In genomic region chr8:70553740-70554139, GRCm38 (mm10) we compare ENCODE assay signal across 8 mouse cellular contexts. TPM values are rescaled to one million over a fixed set of nuclear protein-coding genes. Genes with fewer than 3 reads are reported as not detected.
DNase-seq lines count a peak whose midpoint lies in the region; ATAC-seq lines count a peak whose summit lies in the region.

No protein-coding gene starts in this region.

- peak; percentile 20 for DNase-seq in retina, adult 2 months (ENCODE audit: low read depth, low spot score)
- DNase-seq in retina, embryonic 14.5 days (ENCODE audit: low spot score), result no peak
- DNase-seq in cerebellum, adult 18-20 months, result peak; percentile 78 to 84
- DNase-seq in heart, adult 8-10 months (ENCODE audit: low spot score), result peak; percentile 74
- DNase-seq in kidney, postnatal 25 days, result peak; percentile 79 to 83
- no peak for DNase-seq in urinary bladder, postnatal 25 days (ENCODE audit: low spot score)
- DNase-seq in embryo, embryonic 10 days (ENCODE audit: low spot score), result no peak

- ATAC-seq in monocyte, adult 5-6 weeks (replicated peaks; ENCODE audit: insufficient number of reproducible peaks, low FRiP score, low TSS enrichment, poor library complexity, severe bottlenecking), result no peak

RNA-seq across cellular contexts. Expression of gene Ell, which starts 14.5 kb away (rescaled TPM):
- 10 to 100 TPM in 3 of 4 experiments, 1 to 10 TPM in 1; 9.3 to 12.4 (median 10.6) TPM for total RNA-seq in heart, adult 8-10 months (2022)
- total RNA-seq in monocyte, adult 5-6 weeks (2017), result 13.9 to 16.9 TPM (median 15.1 TPM) in 3 replicates

RNA-seq across cellular contexts. Expression of gene Kxd1, which starts 26.0 kb away (rescaled TPM):
- 100 to 1,000 TPM in 3 of 4 experiments, 10 to 100 TPM in 1; 97.9 to 114 (median 103) TPM for total RNA-seq in heart, adult 8-10 months (2022)
- 63.0 to 84.2 TPM (median 67.0 TPM) in 3 replicates for total RNA-seq in monocyte, adult 5-6 weeks (2017)

RNA-seq across cellular contexts. Expression of gene Fkbp8, which starts 26.2 kb away (rescaled TPM):
- 100 to 1,000 TPM; 135 to 145 (median 137) TPM for total RNA-seq in heart, adult 8-10 months (2022)
- total RNA-seq in monocyte, adult 5-6 weeks (2017), result 147 to 174 TPM (median 173 TPM) in 3 replicates

RNA-seq across cellular contexts. Expression of gene Isyna1, which starts 40.4 kb away (rescaled TPM):
- 10 to 100 TPM; 15.5 to 37.5 (median 23.7) TPM for total RNA-seq in heart, adult 8-10 months (2022)
- total RNA-seq in monocyte, adult 5-6 weeks (2017), result 9.3 to 16.3 TPM (median 15.3 TPM) in 3 replicates

RNA-seq across cellular contexts. Expression of gene Uba52, which starts 43.1 kb away (rescaled TPM):
- 1,000 to 10,000 TPM; 1,436 to 1,703 (median 1,558) TPM for total RNA-seq in heart, adult 8-10 months (2022)
- total RNA-seq in monocyte, adult 5-6 weeks (2017), result 1,178 to 1,886 TPM (median 1,315 TPM) in 3 replicates

Comparison
In these comparisons a context has a peak if more than half of its experiments do, and no peak if none do; other contexts are left out.
1. DNase-seq: peak in retina, adult 2 months (single experiment), cerebellum, adult 18-20 months (2 of 2), heart, adult 8-10 months (single experiment) and kidney, postnatal 25 days (2 of 2); none in retina, embryonic 14.5 days (single experiment), urinary bladder, postnatal 25 days (single experiment) and embryo, embryonic 10 days (single experiment).